Mouse (Mus musculus) spleen, adult 2 months (tissue): ENCODE data around the gene Il17re.

ENCODE experiments used
- CTCF ChIP-seq: fragments of 200-500 bp; IDR thresholded peaks from 2 replicates; pipeline ENCODE4 v1.5.1; 2011; ENCODE audit warnings: mild to moderate bottlenecking, inconsistent platforms; ENCODE audit not compliant: insufficient read depth, insufficient read length, insufficient replicate concordance; ENCODE audit errors: extremely low read depth
- POLR2A ChIP-seq: fragments of 200-500 bp; IDR thresholded peaks from 2 replicates; pipeline ENCODE4 v1.6.1; 2011; ENCODE audit warnings: low read depth, low read length, inconsistent platforms

DNA sequence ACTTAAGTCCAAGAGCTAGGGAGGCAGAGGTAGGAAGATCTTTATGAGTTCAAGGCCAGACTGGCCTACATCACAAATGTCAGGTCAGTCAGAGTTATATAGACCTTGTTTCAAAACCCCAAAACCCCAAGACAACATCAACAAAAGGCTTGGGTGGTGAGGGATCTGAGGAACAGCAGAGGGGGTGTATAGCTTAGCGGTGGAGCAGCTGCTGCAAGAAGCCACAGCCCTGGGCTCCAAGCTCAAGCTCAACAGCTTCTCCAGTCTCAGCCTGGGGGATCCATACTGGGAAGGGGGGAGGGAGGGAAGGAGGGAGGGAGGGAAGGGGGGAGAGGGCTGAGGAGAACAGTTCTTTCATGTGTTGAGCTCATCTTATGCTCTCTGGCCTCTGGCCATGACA is 47.4 kb downstream of the Il17re start:
- TF ChIP-seq POLR2A (no peak), CTCF (no peak)
